Mouse (Mus musculus) C2C12 (cell line): ENCODE measurements at regions not wholly inside any gene's neighbourhood (a gene's known extent, or its start where the extent isn't known, plus 50 kb on each side); places are given as distances from the start of the nearest gene placed in this dataset.

Experiments used
- CTCF ChIP-seq: IDR thresholded peaks from one replicate; pipeline ENCODE4 v1.5.1; 2011; ENCODE audit not compliant: control insufficient read depth, insufficient read depth, insufficient read length
- MAX ChIP-seq: IDR thresholded peaks from one replicate; pipeline ENCODE4 v1.6.1; 2011; ENCODE audit warnings: mild to moderate bottlenecking, control low read depth
- MYOD1 ChIP-seq: IDR thresholded peaks from one replicate; pipeline ENCODE4 v1.6.1; 2011; ENCODE audit warnings: low read depth; ENCODE audit not compliant: control insufficient read depth, insufficient read length

- no peak for TF ChIP-seq CTCF
- TF ChIP-seq MYOD1, result no peak
- TF ChIP-seq MAX, result no peak
Observed at GRCm38 (mm10) chr12:77022538-77022937, 60.5 kb upstream of the Max start.
